Mouse (Mus musculus) G1E (cell line): ENCODE measurements around the gene Epor.

Experiments
- CTCF ChIP-seq: IDR thresholded peaks from 2 replicates; pipeline ENCODE4 v1.5.1; 2012; ENCODE audit warnings: low read depth, low read length, inconsistent platforms, mixed read lengths
- GATA1 ChIP-seq: IDR thresholded peaks from 2 replicates; pipeline ENCODE4 v1.6.1; 2012; ENCODE audit warnings: borderline replicate concordance, low read length, inconsistent platforms, mixed read lengths

GRCm38 (mm10) chr9:21935466-21936131 lies 27.7 kb downstream of the Epor start:
- TF ChIP-seq GATA1: no peak
- no peak for TF ChIP-seq CTCF
